Mouse (Mus musculus) heart, postnatal 0 days (tissue): Measurements from ENCODE around the gene Ugt1a8. TPM values are rescaled to one million over a fixed set of nuclear protein-coding genes. Genes with fewer than 3 reads are reported as not detected.
"Not testable (repeated sequence)": the region's sequence is repeated elsewhere in the genome, so short reads cannot be mapped to it uniquely, and the experiment has no call there.

Source experiments
- ATAC-seq: fragments of 200-750 bp; cut with Nextera tagmentation; 2 replicates; pipeline ENCODE4 v1.8.0; 2017; ENCODE audit warnings: low read depth, moderate number of reproducible peaks, moderate library complexity; ENCODE audit not compliant: insufficient read depth
- DNase-seq: peaks from one replicate; pipeline ENCODE4 v3.0.0-alpha.2; 2016; ENCODE audit warnings: low spot score
- H3K27ac ChIP-seq: fragments of 300-500 bp; sonication (generic); 2 replicates; pipeline ENCODE4 v1.5.1; 2014; ENCODE audit warnings: low read depth, mild to moderate bottlenecking
- H3K27me3 ChIP-seq: fragments of 300-500 bp; sonication (generic); 2 replicates; pipeline ENCODE4 v1.6.1; 2014; ENCODE audit warnings: low read length, mixed read lengths; ENCODE audit not compliant: control insufficient read depth, insufficient read depth
- H3K36me3 ChIP-seq: fragments of 300-500 bp; sonication (generic); replicated peaks from 2 replicates; pipeline ENCODE4 v1.6.1; 2014; ENCODE audit warnings: low read length, mixed read lengths; ENCODE audit not compliant: control insufficient read depth, insufficient read depth
- H3K4me1 ChIP-seq: fragments of 300-500 bp; sonication (generic); 2 replicates; pipeline ENCODE4 v1.6.1; 2014; ENCODE audit warnings: antibody characterized with exemption; ENCODE audit not compliant: control insufficient read depth, insufficient read depth
- H3K4me2 ChIP-seq: fragments of 300-500 bp; sonication (generic); 2 replicates; pipeline ENCODE4 v1.6.1; 2014; ENCODE audit warnings: low read depth, mild to moderate bottlenecking, low read length, moderate library complexity
- H3K4me3 ChIP-seq: fragments of 300-500 bp; sonication (generic); 2 replicates; pipeline ENCODE4 v1.5.1; 2014; ENCODE audit warnings: low read depth, low read length
- H3K9ac ChIP-seq: fragments of 300-500 bp; sonication (generic); replicated peaks from 2 replicates; pipeline ENCODE4 v1.6.1; 2014; ENCODE audit warnings: low read depth, low read length, mixed read lengths
- H3K9me3 ChIP-seq: fragments of 300-500 bp; sonication (generic); replicated peaks from 2 replicates; pipeline ENCODE4 v1.6.1; 2016; ENCODE audit warnings: low read length; ENCODE audit not compliant: control insufficient read depth
- CTCF ChIP-seq: IDR thresholded peaks from 2 replicates; pipeline ENCODE4 v1.5.1; 2016; ENCODE audit warnings: antibody characterized with exemption, control low read depth, low read depth
- EP300 ChIP-seq: IDR thresholded peaks from 2 replicates; pipeline ENCODE4 v1.6.1; 2016; ENCODE audit warnings: antibody characterized with exemption, low read depth
- WGBS: fragments of 180-500 bp; shearing (Covaris S2); extraction: QIAGEN DNeasy Blood & Tissue Kit; methylation state at CpG from one replicate; pipeline ENCODE4 v1.1.7; 2014; 5-methylcytosine and 5-hydroxymethylcytosine counted together
- polyA plus RNA-seq: library from polyadenylated mRNA; unstranded; fragments of >200 nt; fragmentation: Nextera tagmentation; extraction: Ambion mirVana; gene quantifications from 2 replicates; pipeline ENCODE4 v1.2.1, GENCODE M21; 2015
- total RNA-seq: library from RNA; depleted of rRNA; stranded (reverse); fragments of >200 nt; gene quantifications from 2 replicates; pipeline ENCODE4 v1.2.3, GENCODE M21; 2014; ENCODE audit warnings: low replicate concordance

Gene Ugt1a8
- total and polyA plus RNA-seq, 2 experiments from 2014 or later = not detected

- H3K27ac ChIP-seq = no peak overlapping the region
- ATAC-seq (no peak), DNase-seq (no peak)
- WGBS = 89% methylated on average over 1 of the region's 1 CpGs
- no peak overlapping the region for H3K4me3 ChIP-seq
- TF ChIP-seq EP300 (no peak), CTCF (no peak)
- no peaks in the 10 kb centered on the region for H3K4me1 ChIP-seq
- no peak overlapping the region for H3K4me2 ChIP-seq
- no peaks in the 10 kb centered on the region for H3K9me3 ChIP-seq
- no peak overlapping the region for H3K9ac ChIP-seq
- H3K27me3 ChIP-seq = no peaks in the 10 kb centered on the region
- H3K36me3 ChIP-seq = no peaks in the 10 kb centered on the region
Observed at GRCm38 (mm10) chr1:88104667-88105430, 17.2 kb downstream of the Ugt1a8 start.

GRCm38 (mm10) chr1:88105656-88106055, 18.0 kb downstream of the Ugt1a8 start:
- H3K9me3 ChIP-seq = no peaks in the 10 kb centered on the region

GRCm38 (mm10) chr1:88109027-88109557, 21.5 kb downstream of the Ugt1a8 start:
- WGBS = 69% methylated on average over 2 of the region's 2 CpGs
- not testable (repeated sequence) for ATAC-seq, H3K4me3 ChIP-seq, H3K36me3 ChIP-seq, H3K4me1 ChIP-seq, H3K9ac ChIP-seq, DNase-seq, H3K27me3 ChIP-seq, H3K27ac ChIP-seq, H3K4me2 ChIP-seq, H3K9me3 ChIP-seq

More at GRCm38 (mm10) chr1:88105656-88106055, 18.0 kb downstream of the Ugt1a8 start:
- Histone ChIP-seq H3K4me3 (no peak overlapping the region), H3K36me3 (no peaks in the 10 kb centered on the region), H3K27me3 (no peaks in the 10 kb centered on the region), H3K4me1 (no peaks in the 10 kb centered on the region), H3K27ac (no peak overlapping the region), H3K4me2 (no peak overlapping the region), H3K9ac (no peak overlapping the region)
- DNase-seq (no peak), ATAC-seq (no peak)
- TF ChIP-seq EP300 (no peak), CTCF (no peak)
- WGBS = 58% methylated on average over 2 of the region's 2 CpGs

- 73% methylated on average over 2 of the region's 2 CpGs for WGBS
- not testable (repeated sequence) for H3K4me1 ChIP-seq, H3K4me3 ChIP-seq
Observed at GRCm38 (mm10) chr1:88109604-88110003, 22.0 kb downstream of the Ugt1a8 start.

GRCm38 (mm10) chr1:88112769-88113168, 25.2 kb downstream of the Ugt1a8 start:
- not testable (repeated sequence) for H3K9me3 ChIP-seq, H3K4me2 ChIP-seq, H3K9ac ChIP-seq, H3K27me3 ChIP-seq, H3K4me3 ChIP-seq, H3K36me3 ChIP-seq, DNase-seq, H3K4me1 ChIP-seq, ATAC-seq, H3K27ac ChIP-seq
- WGBS = 80% methylated on average over 6 of the region's 6 CpGs

More at GRCm38 (mm10) chr1:88109604-88110003, 22.0 kb downstream of the Ugt1a8 start:
- ATAC-seq, H3K27ac ChIP-seq, H3K27me3 ChIP-seq, DNase-seq, H3K9ac ChIP-seq, H3K36me3 ChIP-seq, H3K4me2 ChIP-seq, H3K9me3 ChIP-seq: not testable (repeated sequence)

- not testable (repeated sequence) for ATAC-seq
Observed at GRCm38 (mm10) chr1:88120550-88120949, 32.9 kb downstream of the Ugt1a8 start.

More at GRCm38 (mm10) chr1:88120550-88120949, 32.9 kb downstream of the Ugt1a8 start:
- 10% methylated on average over 3 of the region's 4 CpGs for WGBS
- not testable (repeated sequence) for H3K4me3 ChIP-seq, H3K4me2 ChIP-seq, H3K9ac ChIP-seq, H3K27ac ChIP-seq, H3K27me3 ChIP-seq, DNase-seq, H3K9me3 ChIP-seq, H3K4me1 ChIP-seq, H3K36me3 ChIP-seq
- peak; percentile 30 for TF ChIP-seq CTCF
